Mouse (Mus musculus): ENCODE results near the gene Cklf. TPM values are rescaled to one million over a fixed set of nuclear protein-coding genes. Genes with fewer than 3 reads are reported as not detected.

Gene Cklf
- polyA plus RNA-seq, 1 experiment from 2014 or later = 39.1 TPM

GRCm38 (mm10) chr8:104313311-104313710, 62.6 kb downstream of the Cklf start:
- H3K4me2 ChIP-seq = no peak overlapping the region
- no peak overlapping the region for H3K9ac ChIP-seq
- no peak overlapping the region for H3K27ac ChIP-seq (ENCODE audit: low read depth)
- WGBS = 61% methylated on average over 4 of the region's 4 CpGs
- no peak for ATAC-seq (ENCODE audit: insufficient read depth)
- H3K27me3 ChIP-seq (ENCODE audit: insufficient read depth, low read length) = no peaks in the 10 kb centered on the region
- peak; percentile 20 for DNase-seq
- H3K9me3 ChIP-seq (ENCODE audit: low read depth, low read length) = no peaks in the 10 kb centered on the region
- TF ChIP-seq CTCF (IDR thresholded peaks at IDR 0.05; ENCODE audit: low read depth) = 0 out of 2 replicates have a peak, but pooled peaks have one; percentile 30
- H3K4me3 ChIP-seq (ENCODE audit: low read depth, low read length) = no peak overlapping the region
- no peaks in the 10 kb centered on the region for H3K4me1 ChIP-seq (ENCODE audit: insufficient read depth)
- no peaks in the 10 kb centered on the region for H3K36me3 ChIP-seq (ENCODE audit: insufficient read depth)

Other genes starting within 250 kb of the Cklf start
- gene Cdh5, start 149.2 kb upstream of the Cklf start, polyA plus RNA-seq (2014; fragmentation: Nextera tagmentation; extraction: Ambion mirVana) = 69.8 and 71.5 TPM in 2 replicates
- 0.74 and 0.86 TPM in 2 replicates for gene Bean1, start 80.4 kb upstream of the Cklf start, polyA plus RNA-seq (2014; fragmentation: Nextera tagmentation; extraction: Ambion mirVana)
- gene Tk2, start 2.3 kb upstream of the Cklf start, polyA plus RNA-seq (2014; fragmentation: Nextera tagmentation; extraction: Ambion mirVana) = 16.3 and 16.4 TPM in 2 replicates
- not detected in 2 replicates for gene Cmtm2a, start 42.3 kb downstream of the Cklf start, polyA plus RNA-seq (2014; fragmentation: Nextera tagmentation; extraction: Ambion mirVana)
- gene Gm45711, start 59.2 kb downstream of the Cklf start, polyA plus RNA-seq (2014; fragmentation: Nextera tagmentation; extraction: Ambion mirVana) = not detected in 2 replicates
- not detected in 2 replicates for gene Cmtm1, start 59.3 kb downstream of the Cklf start, polyA plus RNA-seq (2014; fragmentation: Nextera tagmentation; extraction: Ambion mirVana)
- not detected in 2 replicates for gene Gm11020, start 70.7 kb downstream of the Cklf start, polyA plus RNA-seq (2014; fragmentation: Nextera tagmentation; extraction: Ambion mirVana)
- gene Cmtm2b, start 71.4 kb downstream of the Cklf start, polyA plus RNA-seq (2014; fragmentation: Nextera tagmentation; extraction: Ambion mirVana) = not detected in 2 replicates
- gene Cmtm3, start 88.5 kb downstream of the Cklf start, polyA plus RNA-seq (2014; fragmentation: Nextera tagmentation; extraction: Ambion mirVana) = 156 and 164 TPM in 2 replicates
- gene Cmtm4, start 144.9 kb downstream of the Cklf start, polyA plus RNA-seq (2014; fragmentation: Nextera tagmentation; extraction: Ambion mirVana) = 3.6 and 4.0 TPM in 2 replicates
- gene Dync1li2, start 192.2 kb downstream of the Cklf start, polyA plus RNA-seq (2014; fragmentation: Nextera tagmentation; extraction: Ambion mirVana) = 61.1 and 62.4 TPM in 2 replicates

All from lung, embryonic 14.5 days (tissue).